Mouse (Mus musculus): ENCODE data around the gene Xirp1. TPM values are rescaled to one million over a fixed set of nuclear protein-coding genes. Genes with fewer than 3 reads are reported as not detected.

Xirp1 gene
- polyA plus RNA-seq, 1 experiment from 2014 or later, result 0.17 TPM

DNA sequence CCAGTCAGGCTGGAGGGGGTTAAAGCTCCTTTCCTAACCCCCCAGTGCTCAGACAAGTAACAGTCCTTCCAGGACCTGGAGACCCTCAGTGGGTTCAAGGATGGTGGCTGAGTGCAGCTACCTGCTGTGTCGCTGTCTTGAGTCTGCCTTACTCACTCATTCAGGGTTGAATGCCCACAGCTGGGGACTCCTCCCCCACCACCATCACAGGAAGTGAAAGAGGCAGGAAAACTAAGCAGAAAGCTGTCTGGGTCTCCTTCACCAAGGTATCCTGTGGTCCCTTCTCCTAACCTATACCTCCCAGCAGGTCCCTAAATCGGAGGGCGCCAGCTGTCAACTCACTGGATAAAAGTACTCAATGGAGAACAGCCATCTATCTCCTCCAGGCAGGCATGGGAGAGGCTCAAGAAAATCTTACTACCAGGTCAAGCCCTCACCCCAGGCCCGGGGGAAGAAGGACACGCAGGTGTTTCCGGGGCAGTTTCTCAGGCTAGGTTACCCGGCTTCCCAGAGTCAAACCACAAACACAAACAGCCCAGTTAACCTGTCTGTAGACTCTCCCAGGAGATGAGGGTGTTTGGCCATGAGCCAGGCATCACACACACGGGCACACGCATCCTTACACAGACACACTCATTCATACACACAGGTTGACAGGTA lies 45.1 kb downstream of the Xirp1 start:
- 23% methylated on average over 9 of the region's 9 CpGs for WGBS (ENCODE audit: insufficient replicate concordance)
- ATAC-seq (ENCODE audit: insufficient read depth), result no peak

DNA sequence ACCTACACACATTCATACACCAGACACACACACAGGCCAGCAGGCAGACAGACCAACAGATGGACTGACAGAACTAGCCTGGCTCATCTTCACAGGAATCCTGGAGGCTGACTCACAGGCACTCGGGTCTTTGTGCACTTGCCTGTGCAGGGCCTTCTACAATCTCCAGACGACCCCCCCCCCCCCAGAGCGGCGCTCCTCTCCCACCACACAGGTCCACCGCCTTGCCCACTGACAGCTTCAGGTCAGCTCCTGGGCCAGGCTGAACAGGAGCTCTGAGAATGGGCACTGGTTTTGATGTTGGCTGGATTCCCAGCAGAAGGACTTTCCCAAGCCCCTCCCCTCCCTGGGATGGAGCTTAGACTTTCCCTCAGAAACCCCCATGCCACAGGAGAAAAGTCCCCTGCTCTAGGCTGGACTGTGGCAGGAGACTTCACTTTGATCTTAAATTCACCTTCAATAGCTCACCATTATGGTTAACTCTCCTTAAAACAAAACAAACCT lies 45.8 kb downstream of the Xirp1 start:
- no peak overlapping the region for H3K9ac ChIP-seq
- no peaks in the 10 kb centered on the region for H3K9me3 ChIP-seq (replicated peaks)
- 29% methylated on average over 5 of the region's 5 CpGs for WGBS (ENCODE audit: insufficient replicate concordance)
- peak overlapping the region; percentile 18 for H3K4me3 ChIP-seq (replicated peaks)
- H3K4me1 ChIP-seq (replicated peaks), result peaks cover 60% of the 10 kb centered on the region
- peak overlapping the region; percentile 44 for H3K4me2 ChIP-seq
- peaks cover 12% of the 10 kb centered on the region for H3K27me3 ChIP-seq
- H3K36me3 ChIP-seq (replicated peaks), result peaks cover 24% of the 10 kb centered on the region
- no peak for ATAC-seq (ENCODE audit: insufficient read depth)
- H3K27ac ChIP-seq (replicated peaks), result peak overlapping the region; percentile 48

More for the DNA sequence above, 45.1 kb downstream of the Xirp1 start:
- H3K4me1 ChIP-seq (replicated peaks), result peaks cover 67% of the 10 kb centered on the region
- H3K9ac ChIP-seq, result no peak overlapping the region
- H3K9me3 ChIP-seq (replicated peaks), result no peaks in the 10 kb centered on the region
- peak overlapping the region; percentile 18 for H3K4me3 ChIP-seq (replicated peaks)
- H3K36me3 ChIP-seq (replicated peaks), result peaks cover 19% of the 10 kb centered on the region
- H3K27ac ChIP-seq (replicated peaks), result peak overlapping the region; percentile 48
- H3K4me2 ChIP-seq, result peak overlapping the region; percentile 44
- peaks cover 19% of the 10 kb centered on the region for H3K27me3 ChIP-seq

DNA sequence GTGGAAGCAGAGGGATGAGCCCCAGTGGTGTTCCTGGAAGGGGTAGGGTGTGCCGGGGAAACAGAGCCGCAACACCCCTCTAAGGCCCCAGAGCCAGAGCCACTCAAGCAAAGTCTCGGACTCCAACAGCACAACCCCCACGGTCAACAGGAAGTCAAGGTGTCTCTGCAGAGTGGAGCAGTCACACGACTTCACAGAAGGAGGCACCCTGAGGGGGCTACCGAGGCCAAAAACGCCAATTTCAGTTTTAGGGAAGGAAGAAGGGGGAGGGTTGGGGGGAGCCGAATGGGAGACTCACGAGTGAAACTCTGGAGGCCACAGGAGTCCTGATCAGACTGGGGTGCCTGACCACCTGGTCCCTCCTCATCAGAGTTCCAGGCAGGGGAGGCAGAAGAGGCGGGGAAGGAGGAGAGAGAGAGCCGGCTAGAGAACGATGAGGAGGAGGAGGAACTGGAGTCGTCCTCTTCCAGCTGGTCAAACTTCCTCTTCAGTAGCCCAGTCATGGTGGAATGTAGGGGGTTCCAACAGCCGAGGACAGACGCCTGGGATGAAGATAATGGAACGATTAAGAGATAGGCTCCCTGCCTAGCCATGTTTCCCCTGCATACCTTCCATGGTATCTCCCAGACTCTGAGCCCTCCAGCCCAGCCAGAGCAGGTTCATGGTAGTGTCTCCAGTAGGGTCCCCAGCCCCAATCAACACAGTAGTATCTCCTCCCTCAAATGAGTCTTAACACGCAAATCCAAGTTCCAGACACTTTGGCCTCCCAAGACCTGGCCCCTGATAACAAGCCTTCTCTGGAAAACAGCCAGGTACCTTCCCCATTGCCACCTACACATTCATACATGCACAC lies 46.5 kb downstream of the Xirp1 start:
- peak overlapping the region; percentile 18; the same call in 1 of the 2 replicates for H3K4me3 ChIP-seq (replicated peaks)
- ATAC-seq (ENCODE audit: insufficient read depth), result no peak
- peaks cover 5% of the 10 kb centered on the region; the same call in 1 of the 2 replicates for H3K27me3 ChIP-seq
- H3K9ac ChIP-seq, result no peak overlapping the region
- peaks cover 53% of the 10 kb centered on the region for H3K4me1 ChIP-seq (replicated peaks)
- H3K9me3 ChIP-seq (replicated peaks), result no peaks in the 10 kb centered on the region
- 10% methylated on average over 17 of the region's 17 CpGs for WGBS (ENCODE audit: insufficient replicate concordance)
- H3K4me2 ChIP-seq, result peak overlapping the region; percentile 44
- peaks cover 31% of the 10 kb centered on the region for H3K36me3 ChIP-seq (replicated peaks)
- peak overlapping the region; percentile 48; the same call in 1 of the 2 replicates for H3K27ac ChIP-seq (replicated peaks)

DNA sequence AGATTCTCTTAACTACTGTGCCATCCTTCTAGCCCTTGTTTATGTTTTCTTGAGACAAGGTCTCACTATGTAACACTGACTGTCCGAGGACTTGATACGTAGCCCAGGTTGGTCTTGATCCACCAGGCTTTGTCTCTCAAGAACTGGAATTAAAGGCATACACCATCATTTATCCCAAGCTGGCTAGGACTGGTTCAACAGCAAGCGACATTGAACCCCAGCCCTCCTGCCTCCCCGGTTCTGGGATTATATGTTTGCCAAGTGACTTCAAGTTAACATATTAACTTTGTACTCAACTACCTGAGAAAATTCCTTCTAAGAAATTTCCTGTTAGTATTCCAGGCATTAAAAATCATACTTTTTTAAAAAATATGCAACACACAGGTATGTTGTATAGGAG lies 48.1 kb downstream of the Xirp1 start:
- 74% methylated on average over 4 of the region's 4 CpGs for WGBS (ENCODE audit: insufficient replicate concordance)
- ATAC-seq (ENCODE audit: insufficient read depth), result no peak
- Histone ChIP-seq H3K27me3 (no peaks in the 10 kb centered on the region), H3K36me3 (replicated peaks) (peaks cover 35% of the 10 kb centered on the region), H3K4me3 (replicated peaks) (no peak overlapping the region), H3K9me3 (replicated peaks) (no peaks in the 10 kb centered on the region), H3K27ac (replicated peaks) (no peak overlapping the region), H3K9ac (no peak overlapping the region), H3K4me2 (no peak overlapping the region), H3K4me1 (replicated peaks) (peaks cover 40% of the 10 kb centered on the region)

DNA sequence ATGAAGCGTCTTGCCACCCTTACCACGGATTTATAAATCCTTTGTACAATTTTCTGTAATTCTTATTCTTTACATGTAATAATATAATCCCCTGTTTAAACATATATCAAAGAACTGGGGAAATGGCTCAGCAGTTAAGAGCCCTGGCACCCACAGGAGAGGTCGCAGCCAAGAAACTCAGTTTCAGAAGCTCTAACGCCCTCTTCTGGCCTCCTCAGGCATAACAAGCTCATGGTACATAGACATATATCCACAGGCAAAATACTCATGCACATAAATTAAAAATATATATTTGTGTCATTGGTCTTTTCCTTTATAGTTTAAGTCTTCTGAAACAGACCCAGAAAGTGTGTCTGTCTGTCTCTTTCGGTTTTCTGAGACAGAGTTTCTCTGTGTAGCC lies 48.8 kb downstream of the Xirp1 start:
- no peak for ATAC-seq (ENCODE audit: insufficient read depth)
- no peak overlapping the region for H3K9ac ChIP-seq
- no peaks in the 10 kb centered on the region for H3K9me3 ChIP-seq (replicated peaks)
- H3K4me3 ChIP-seq (replicated peaks), result no peak overlapping the region
- H3K4me2 ChIP-seq, result no peak overlapping the region
- H3K4me1 ChIP-seq (replicated peaks), result peaks cover 35% of the 10 kb centered on the region
- H3K36me3 ChIP-seq (replicated peaks), result peaks cover 35% of the 10 kb centered on the region
- no peaks in the 10 kb centered on the region for H3K27me3 ChIP-seq
- WGBS (ENCODE audit: insufficient replicate concordance), result 72% methylated on average over 5 of the region's 5 CpGs
- H3K27ac ChIP-seq (replicated peaks), result no peak overlapping the region

DNA sequence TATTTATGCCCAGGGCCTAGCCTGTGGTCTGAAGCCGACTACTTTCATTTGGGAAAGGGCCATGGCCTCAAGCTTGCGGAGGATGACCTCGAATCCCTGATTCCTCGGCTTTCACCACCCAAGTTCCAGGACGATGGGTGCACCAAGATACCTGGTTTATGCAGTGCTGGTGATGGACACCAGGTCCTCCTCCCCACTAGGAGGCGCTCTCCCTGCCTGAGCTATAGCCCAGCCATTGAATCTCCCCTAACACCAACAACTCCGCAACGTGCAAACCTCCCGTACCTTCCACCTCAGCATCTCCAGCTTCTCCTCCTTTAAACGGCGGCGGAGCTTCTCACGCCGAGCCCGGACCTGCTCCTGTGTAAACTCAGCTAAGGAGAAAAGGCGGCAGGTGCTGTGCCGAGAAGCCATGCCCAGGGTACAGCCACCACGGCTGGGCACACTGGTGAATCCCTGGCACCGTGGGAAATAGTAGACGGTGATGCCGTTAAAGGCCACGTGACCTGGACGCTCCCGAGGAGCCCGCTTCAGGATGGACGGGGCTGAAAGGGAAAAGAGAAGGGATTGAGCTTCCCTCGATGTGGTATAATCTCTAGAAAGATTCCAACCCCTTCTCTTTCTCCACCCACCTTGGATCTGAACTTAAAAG lies 49.4 kb downstream of the Xirp1 start:
- Histone ChIP-seq H3K4me2 (no peak overlapping the region), H3K27ac (replicated peaks) (no peak overlapping the region), H3K27me3 (no peaks in the 10 kb centered on the region), H3K36me3 (replicated peaks) (peaks cover 35% of the 10 kb centered on the region), H3K9ac (no peak overlapping the region), H3K4me3 (replicated peaks) (no peak overlapping the region), H3K4me1 (replicated peaks) (peaks cover 29% of the 10 kb centered on the region), H3K9me3 (replicated peaks) (no peaks in the 10 kb centered on the region)
- WGBS (ENCODE audit: insufficient replicate concordance), result 84% methylated on average over 27 of the region's 27 CpGs
- no peak for ATAC-seq (ENCODE audit: insufficient read depth)

DNA sequence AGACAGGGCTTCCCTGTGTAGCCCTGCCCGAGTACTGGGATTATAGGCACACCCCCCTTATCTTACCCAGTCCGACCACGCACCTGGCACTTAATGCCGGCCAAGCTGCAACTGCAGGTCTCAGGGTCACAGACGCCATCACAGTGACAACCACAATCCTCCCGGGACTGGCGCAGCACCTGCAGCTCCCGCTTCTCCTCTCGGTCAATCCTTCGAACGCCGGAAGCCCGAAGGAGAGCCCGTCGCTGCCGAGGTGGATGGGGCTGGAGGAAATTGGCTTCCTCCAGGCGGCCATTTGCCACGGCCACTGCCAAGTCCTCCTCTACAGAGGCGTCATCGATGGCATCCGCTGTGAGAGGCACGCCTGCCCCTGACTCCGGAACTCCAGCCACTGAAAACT lies 50.1 kb downstream of the Xirp1 start:
- H3K4me1 ChIP-seq (replicated peaks), result peaks cover 22% of the 10 kb centered on the region
- no peak overlapping the region for H3K4me2 ChIP-seq
- H3K9ac ChIP-seq, result no peak overlapping the region
- no peak overlapping the region for H3K27ac ChIP-seq (replicated peaks)
- 82% methylated on average over 23 of the region's 23 CpGs for WGBS (ENCODE audit: insufficient replicate concordance)
- H3K4me3 ChIP-seq (replicated peaks), result no peak overlapping the region
- H3K36me3 ChIP-seq (replicated peaks), result peaks cover 35% of the 10 kb centered on the region
- no peak for ATAC-seq (ENCODE audit: insufficient read depth)
- no peaks in the 10 kb centered on the region for H3K27me3 ChIP-seq
- H3K9me3 ChIP-seq (replicated peaks), result no peaks in the 10 kb centered on the region

DNA sequence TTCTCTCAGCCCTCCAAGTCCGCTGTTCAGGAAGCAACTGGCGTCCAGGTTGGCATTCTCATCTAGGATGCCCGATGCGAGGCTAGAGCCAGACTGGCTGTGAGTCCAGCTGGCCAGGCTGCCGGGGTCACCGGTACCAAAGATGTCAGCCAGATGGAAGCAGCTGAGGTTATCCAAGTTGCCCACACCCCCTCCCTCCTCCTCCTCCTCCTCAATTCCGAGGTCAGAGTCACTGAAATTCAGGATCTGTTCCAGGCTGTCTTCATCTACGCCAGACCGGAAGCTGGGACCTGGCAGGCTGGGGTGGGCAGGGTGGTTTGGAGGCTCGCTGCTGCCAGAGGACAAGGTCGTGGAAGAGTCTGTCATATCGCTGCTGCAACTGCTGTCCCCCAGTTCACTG lies 50.8 kb downstream of the Xirp1 start:
- no peak for ATAC-seq (ENCODE audit: insufficient read depth)
- Histone ChIP-seq H3K9ac (no peak overlapping the region), H3K9me3 (replicated peaks) (no peaks in the 10 kb centered on the region), H3K4me3 (replicated peaks) (no peak overlapping the region), H3K27me3 (no peaks in the 10 kb centered on the region), H3K4me1 (replicated peaks) (peaks cover 16% of the 10 kb centered on the region), H3K27ac (replicated peaks) (no peak overlapping the region), H3K4me2 (no peak overlapping the region), H3K36me3 (replicated peaks) (peaks cover 35% of the 10 kb centered on the region)
- WGBS (ENCODE audit: insufficient replicate concordance), result 79% methylated on average over 12 of the region's 12 CpGs

DNA sequence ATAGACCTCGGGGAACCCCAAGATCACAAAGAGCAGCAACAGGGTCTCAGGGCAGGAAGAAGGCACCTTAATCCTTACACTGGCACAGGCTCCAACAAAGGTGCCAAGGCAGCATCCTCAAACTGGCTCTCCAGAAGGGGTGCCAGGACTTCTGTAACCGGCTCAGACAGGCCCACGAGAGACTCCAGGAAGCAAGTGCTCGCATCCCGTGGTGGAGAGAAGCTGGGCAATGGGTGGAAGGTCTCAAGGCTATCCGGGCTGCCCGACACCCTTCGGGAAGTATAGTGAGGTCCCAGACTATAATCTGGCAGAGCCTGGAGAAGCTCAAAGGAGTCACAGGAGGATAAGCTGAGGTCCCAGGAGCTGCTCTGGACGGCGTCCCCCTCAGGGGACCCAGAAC lies 51.2 kb downstream of the Xirp1 start:
- Histone ChIP-seq H3K9me3 (replicated peaks) (no peaks in the 10 kb centered on the region), H3K27ac (replicated peaks) (no peak overlapping the region), H3K9ac (no peak overlapping the region), H3K4me2 (no peak overlapping the region), H3K4me1 (replicated peaks) (peaks cover 12% of the 10 kb centered on the region), H3K4me3 (replicated peaks) (no peak overlapping the region), H3K36me3 (replicated peaks) (peaks cover 35% of the 10 kb centered on the region), H3K27me3 (no peaks in the 10 kb centered on the region)
- no peak for ATAC-seq (ENCODE audit: insufficient read depth)
- WGBS (ENCODE audit: insufficient replicate concordance), result 81% methylated on average over 10 of the region's 10 CpGs

DNA sequence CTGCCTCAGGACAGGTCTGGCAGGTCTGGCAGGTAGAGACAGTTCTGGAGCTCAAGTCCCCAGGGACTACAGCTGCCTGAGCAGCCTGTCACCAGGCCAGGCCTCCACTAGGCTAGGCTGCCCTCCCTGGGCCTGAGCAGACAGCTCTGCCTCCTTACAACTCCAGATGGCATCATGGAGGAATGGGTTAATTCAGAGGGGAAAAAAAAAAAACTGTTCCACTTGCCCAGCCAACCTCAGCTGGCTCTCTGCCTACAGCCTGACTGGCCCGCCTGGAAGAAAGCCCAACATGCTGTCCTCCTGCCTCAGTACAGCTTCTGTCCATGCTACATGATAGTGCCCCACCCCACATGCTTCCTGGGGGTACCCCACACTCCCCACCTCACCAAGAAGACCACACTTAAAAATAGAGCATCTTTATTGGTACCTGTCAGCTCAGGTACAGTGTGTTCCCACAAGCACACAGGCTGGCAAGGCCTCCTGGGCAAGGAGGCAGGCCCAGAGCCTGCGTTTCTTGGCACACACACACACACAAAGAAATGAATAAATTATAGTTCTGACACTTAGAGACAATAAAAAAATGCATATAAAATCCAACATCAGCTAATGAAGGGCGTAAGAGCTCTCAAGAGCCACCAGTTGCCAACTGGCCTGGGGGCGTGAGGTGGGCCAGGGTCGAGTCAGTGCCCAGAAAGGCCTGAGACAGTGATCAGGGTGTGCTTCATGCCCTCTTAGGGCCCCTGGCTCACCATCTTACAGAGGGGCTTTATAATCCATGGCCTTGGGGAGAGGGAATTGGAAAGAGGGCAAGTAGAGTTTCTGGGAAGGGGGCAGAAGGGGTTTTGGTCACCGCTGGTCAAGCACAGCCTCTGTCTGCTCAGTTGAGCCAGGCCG lies 52.4 kb downstream of the Xirp1 start:
- H3K9ac ChIP-seq, result no peak overlapping the region
- H3K4me2 ChIP-seq, result no peak overlapping the region
- no peaks in the 10 kb centered on the region for H3K9me3 ChIP-seq (replicated peaks)
- 75% methylated on average over 7 of the region's 7 CpGs for WGBS (ENCODE audit: insufficient replicate concordance)
- ATAC-seq (ENCODE audit: insufficient read depth), result no peak
- 0 out of 2 replicates have a peak, but pooled peaks cover 3% of the 10 kb centered on the region for H3K4me1 ChIP-seq (replicated peaks)
- peaks cover 35% of the 10 kb centered on the region for H3K36me3 ChIP-seq (replicated peaks)
- H3K27me3 ChIP-seq, result no peaks in the 10 kb centered on the region
- no peak overlapping the region for H3K4me3 ChIP-seq (replicated peaks)
- H3K27ac ChIP-seq (replicated peaks), result no peak overlapping the region
